Mouse (Mus musculus): Measurements from ENCODE around the gene Bpifb1. TPM values are rescaled to one million over a fixed set of nuclear protein-coding genes. Genes with fewer than 3 reads are reported as not detected.

The Bpifb1 gene
- total and polyA plus RNA-seq, 3 experiments, result 0.14 to 65.7 TPM; not detected in 1

DNA sequence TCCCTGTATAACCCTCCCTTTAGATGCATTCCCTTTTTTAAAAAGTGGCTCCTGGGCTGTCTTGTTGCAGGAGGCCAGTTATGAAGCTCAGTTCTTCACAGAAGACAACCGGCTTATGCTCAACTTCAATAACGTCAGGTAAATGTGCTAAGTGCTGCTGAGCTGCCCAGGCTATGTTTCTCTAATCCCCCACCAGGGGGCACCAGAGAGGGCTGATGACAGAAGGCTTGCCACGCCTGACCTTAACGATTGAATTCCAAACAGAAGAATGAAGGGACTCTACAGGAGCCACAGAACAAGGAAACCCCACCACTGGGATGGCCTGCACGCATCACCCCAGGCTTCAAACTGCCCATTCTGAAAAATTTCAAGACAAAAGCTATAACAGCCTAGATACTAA, 24.6 kb downstream of the Bpifb1 start:
- no peaks in the 10 kb centered on the region for H3K36me3 ChIP-seq (ENCODE audit: control insufficient read depth, insufficient read depth, low read length)
- intact Hi-C loops (cut with DNase I), result loop anchor here (5.0 kb wide), 1 partner anchor 77 kb away; no protein-coding TSS in a partner anchor
- no peak overlapping the region for H3K9ac ChIP-seq (ENCODE audit: low read depth, low read length)
- no peaks in the 10 kb centered on the region for H3K4me1 ChIP-seq (ENCODE audit: control insufficient read depth, insufficient read depth, low read length)
- H3K27me3 ChIP-seq (ENCODE audit: control insufficient read depth, insufficient read depth, low read length), result no peaks in the 10 kb centered on the region
- no peak overlapping the region for H3K27ac ChIP-seq
- H3K79me2 ChIP-seq (replicated peaks; ENCODE audit: control insufficient read depth, insufficient read depth, low read length), result no peaks in the 10 kb centered on the region
- WGBS, result 8% methylated on average over 5 of the region's 5 CpGs
- peak; percentile 49 to 60 for DNase-seq
- TF ChIP-seq POLR2A (IDR thresholded peaks at IDR 0.05; ENCODE audit: insufficient read depth, low read depth, low read length) (no peak), EP300 (IDR thresholded peaks at IDR 0.05; ENCODE audit: insufficient read depth, low read depth, low read length) (no peak), CTCF (IDR thresholded peaks at IDR 0.05) (peak; percentile 84)
- H3K4me3 ChIP-seq, result no peak overlapping the region

DNA sequence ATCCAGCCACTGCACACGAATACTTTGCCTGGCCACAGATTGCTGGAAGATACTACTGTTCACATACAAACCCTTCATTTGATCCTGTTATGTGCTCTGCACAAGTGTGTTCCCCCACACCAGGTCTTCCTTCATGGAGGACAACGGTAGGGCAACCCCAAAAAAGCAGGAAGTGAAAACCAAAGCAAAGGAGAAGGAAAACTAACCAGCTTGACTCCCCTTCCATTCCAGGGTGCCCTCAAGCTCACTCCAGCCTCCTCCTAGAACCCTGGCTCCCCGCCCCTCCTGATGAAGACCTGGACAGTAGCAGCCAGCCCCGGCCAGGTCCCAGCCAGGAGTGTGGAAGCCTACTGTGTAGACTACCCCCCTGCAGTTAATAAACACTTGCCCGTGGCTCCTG, 29.3 kb downstream of the Bpifb1 start:
- WGBS, result 77% methylated on average over 5 of the region's 5 CpGs
- intact Hi-C loops (cut with DNase I), result loop anchor here (5.0 kb wide), 1 partner anchor 72 kb away; no protein-coding TSS in a partner anchor
- Histone ChIP-seq H3K27ac (no peak overlapping the region), H3K4me1 (ENCODE audit: control insufficient read depth, insufficient read depth, low read length) (no peaks in the 10 kb centered on the region), H3K79me2 (replicated peaks; ENCODE audit: control insufficient read depth, insufficient read depth, low read length) (no peaks in the 10 kb centered on the region), H3K9ac (ENCODE audit: low read depth, low read length) (no peak overlapping the region), H3K27me3 (ENCODE audit: control insufficient read depth, insufficient read depth, low read length) (no peaks in the 10 kb centered on the region), H3K36me3 (ENCODE audit: control insufficient read depth, insufficient read depth, low read length) (no peaks in the 10 kb centered on the region), H3K4me3 (no peak overlapping the region)
- TF ChIP-seq EP300 (IDR thresholded peaks at IDR 0.05; ENCODE audit: insufficient read depth, low read depth, low read length) (no peak), CTCF (IDR thresholded peaks at IDR 0.05) (no peak), POLR2A (IDR thresholded peaks at IDR 0.05; ENCODE audit: insufficient read depth, low read depth, low read length) (no peak)
- DNase-seq, result no peak

DNA sequence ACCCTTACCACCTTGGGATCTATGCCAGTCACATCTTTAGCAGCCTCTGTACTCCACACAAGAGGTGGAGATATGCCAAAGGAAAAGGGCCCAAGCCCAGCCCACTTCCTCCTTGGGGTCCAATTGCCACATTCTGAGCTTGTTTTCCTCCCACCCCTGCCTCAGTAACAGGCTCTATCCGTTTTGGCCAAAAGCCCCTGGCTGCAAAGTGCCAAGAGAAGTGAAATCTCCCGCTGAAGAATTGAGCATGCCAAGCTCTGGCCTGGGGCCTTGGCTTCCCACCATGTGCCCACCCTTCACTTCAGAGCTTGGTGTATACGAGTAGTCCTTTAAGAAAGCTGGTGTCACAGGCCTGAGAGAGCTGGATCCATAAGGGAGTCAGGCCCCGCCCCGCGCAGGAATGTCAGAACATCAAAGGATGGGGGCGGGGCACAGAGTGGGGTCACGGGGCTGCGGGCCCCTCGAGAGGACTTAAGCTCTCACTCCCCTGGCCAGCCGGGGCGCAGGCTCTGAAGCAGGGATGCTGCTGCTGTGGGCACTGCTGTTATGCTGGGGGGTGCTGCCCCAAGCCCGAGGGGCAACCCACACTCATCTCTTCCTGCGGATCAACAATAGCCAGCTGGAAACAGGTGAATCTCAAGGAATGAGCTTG, 32.8 kb downstream of the Bpifb1 start, which contains the start of gene Bpifb5:
Gene Bpifb5, plus strand, starts transcription at position 478 of the 652 bp plus-strand sequence.
- TF ChIP-seq EP300 (IDR thresholded peaks at IDR 0.05; ENCODE audit: insufficient read depth, low read depth, low read length), result no peak
- no peak for TF ChIP-seq CTCF (IDR thresholded peaks at IDR 0.05)
- no peak for TF ChIP-seq POLR2A (IDR thresholded peaks at IDR 0.05; ENCODE audit: insufficient read depth, low read depth, low read length)
- H3K4me3 ChIP-seq, result no peak within 1 kb of the TSS
- no peak within 1 kb of the TSS for H3K27ac ChIP-seq
- no peak within 1 kb of the TSS for H3K9ac ChIP-seq (ENCODE audit: low read depth, low read length)
- 18% methylated on average over 14 of the region's 14 CpGs for WGBS
- H3K79me2 ChIP-seq (replicated peaks; ENCODE audit: control insufficient read depth, insufficient read depth, low read length), result no peaks in the 10 kb centered on the region
- no peaks in the 10 kb centered on the region for H3K27me3 ChIP-seq (ENCODE audit: control insufficient read depth, insufficient read depth, low read length)
- intact Hi-C loops (cut with DNase I), result no loop called here
- no peaks in the 10 kb centered on the region for H3K36me3 ChIP-seq (ENCODE audit: control insufficient read depth, insufficient read depth, low read length)
- peak in 1 of 2 experiments; percentile 28 for DNase-seq
- no peaks in the 10 kb centered on the region for H3K4me1 ChIP-seq (ENCODE audit: control insufficient read depth, insufficient read depth, low read length)

DNA sequence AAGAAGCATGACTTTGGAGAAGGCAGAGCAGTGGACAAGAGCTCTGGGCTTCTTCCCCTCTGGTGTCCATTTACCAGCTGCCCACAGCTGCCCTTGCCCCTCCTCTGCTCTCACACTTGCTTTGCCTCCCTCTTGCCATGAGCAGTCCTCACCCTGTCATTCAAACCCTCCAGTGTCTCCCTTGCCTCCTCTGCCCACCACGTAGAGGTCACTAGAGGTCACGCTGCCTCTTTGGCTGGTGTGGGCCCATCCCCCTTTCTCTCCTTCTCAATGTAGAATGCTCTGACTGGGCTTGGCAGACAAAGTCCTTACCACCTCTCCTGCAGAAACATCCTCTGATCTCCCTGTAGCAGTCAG, 33.3 kb downstream of the Bpifb1 start:
- WGBS, result 49% methylated on average over 2 of the region's 2 CpGs
- H3K27ac ChIP-seq, result no peak overlapping the region

DNA sequence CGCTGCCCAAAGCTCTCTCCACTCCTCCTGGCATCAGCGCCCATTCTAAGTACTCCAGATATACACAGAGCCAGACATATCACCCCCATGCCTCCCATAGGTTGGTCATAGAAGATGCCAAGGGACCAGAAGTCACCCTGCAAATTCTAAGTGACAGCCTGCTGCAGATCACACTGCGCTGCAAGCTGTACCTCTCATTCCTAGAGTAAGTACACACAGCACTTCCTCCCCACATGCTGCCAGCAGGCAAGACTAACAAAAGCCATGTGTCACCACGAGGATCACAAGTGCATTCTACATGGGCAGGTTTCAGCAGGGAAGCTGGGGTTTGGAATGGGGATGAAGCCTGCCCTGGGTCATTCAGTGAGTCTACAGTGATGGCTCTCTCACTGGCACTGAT, 36.4 kb downstream of the Bpifb1 start:
- no peak overlapping the region for H3K9ac ChIP-seq (ENCODE audit: low read depth, low read length)
- TF ChIP-seq EP300 (IDR thresholded peaks at IDR 0.05; ENCODE audit: insufficient read depth, low read depth, low read length) (no peak), POLR2A (IDR thresholded peaks at IDR 0.05; ENCODE audit: insufficient read depth, low read depth, low read length) (no peak), CTCF (IDR thresholded peaks at IDR 0.05) (no peak)
- H3K4me3 ChIP-seq, result no peak overlapping the region
- intact Hi-C loops (cut with DNase I), result no loop called here
- 67% methylated on average over 4 of the region's 4 CpGs for WGBS
- no peak for DNase-seq
- no peaks in the 10 kb centered on the region for H3K79me2 ChIP-seq (replicated peaks; ENCODE audit: control insufficient read depth, insufficient read depth, low read length)
- no peaks in the 10 kb centered on the region for H3K27me3 ChIP-seq (ENCODE audit: control insufficient read depth, insufficient read depth, low read length)
- H3K27ac ChIP-seq, result no peak overlapping the region
- no peaks in the 10 kb centered on the region for H3K36me3 ChIP-seq (ENCODE audit: control insufficient read depth, insufficient read depth, low read length)
- H3K4me1 ChIP-seq (ENCODE audit: control insufficient read depth, insufficient read depth, low read length), result no peaks in the 10 kb centered on the region

More for the DNA sequence above, 33.3 kb downstream of the Bpifb1 start:
- no peaks in the 10 kb centered on the region for H3K36me3 ChIP-seq (ENCODE audit: control insufficient read depth, insufficient read depth, low read length)
- intact Hi-C loops (cut with DNase I), result no loop called here
- DNase-seq, result no peak
- no peak for TF ChIP-seq CTCF (IDR thresholded peaks at IDR 0.05)
- no peak for TF ChIP-seq POLR2A (IDR thresholded peaks at IDR 0.05; ENCODE audit: insufficient read depth, low read depth, low read length)
- no peak for TF ChIP-seq EP300 (IDR thresholded peaks at IDR 0.05; ENCODE audit: insufficient read depth, low read depth, low read length)
- H3K4me1 ChIP-seq (ENCODE audit: control insufficient read depth, insufficient read depth, low read length), result no peaks in the 10 kb centered on the region
- no peak overlapping the region for H3K4me3 ChIP-seq
- no peaks in the 10 kb centered on the region for H3K27me3 ChIP-seq (ENCODE audit: control insufficient read depth, insufficient read depth, low read length)
- H3K79me2 ChIP-seq (replicated peaks; ENCODE audit: control insufficient read depth, insufficient read depth, low read length), result no peaks in the 10 kb centered on the region
- H3K9ac ChIP-seq (ENCODE audit: low read depth, low read length), result no peak overlapping the region

DNA sequence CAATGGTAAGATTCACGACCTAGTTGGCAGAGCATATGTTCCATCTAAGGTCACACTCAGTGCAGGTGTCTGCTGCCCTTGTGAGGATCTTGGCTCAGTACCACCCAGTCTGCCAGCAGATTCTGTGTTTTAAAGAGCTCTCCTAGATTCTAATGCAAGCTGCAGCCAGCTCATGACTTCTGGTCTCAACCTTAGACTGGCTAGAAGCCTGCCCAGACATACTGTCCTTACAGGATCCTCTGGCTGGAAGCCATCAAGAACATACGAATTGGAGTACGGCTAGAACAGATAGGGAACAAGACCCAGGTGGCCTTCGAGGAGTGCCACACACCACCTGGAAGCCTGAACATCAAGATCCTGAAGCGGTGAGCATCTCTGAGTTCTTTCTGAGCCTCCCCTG, 37.2 kb downstream of the Bpifb1 start:
- Histone ChIP-seq H3K4me3 (no peak overlapping the region), H3K27me3 (ENCODE audit: control insufficient read depth, insufficient read depth, low read length) (no peaks in the 10 kb centered on the region), H3K4me1 (ENCODE audit: control insufficient read depth, insufficient read depth, low read length) (no peaks in the 10 kb centered on the region), H3K9ac (ENCODE audit: low read depth, low read length) (no peak overlapping the region), H3K79me2 (replicated peaks; ENCODE audit: control insufficient read depth, insufficient read depth, low read length) (no peaks in the 10 kb centered on the region), H3K36me3 (ENCODE audit: control insufficient read depth, insufficient read depth, low read length) (no peaks in the 10 kb centered on the region), H3K27ac (no peak overlapping the region)
- intact Hi-C loops (cut with DNase I), result no loop called here
- TF ChIP-seq CTCF (IDR thresholded peaks at IDR 0.05) (no peak), POLR2A (IDR thresholded peaks at IDR 0.05; ENCODE audit: insufficient read depth, low read depth, low read length) (no peak), EP300 (IDR thresholded peaks at IDR 0.05; ENCODE audit: insufficient read depth, low read depth, low read length) (no peak)
- no peak for DNase-seq
- 60% methylated on average over 5 of the region's 5 CpGs for WGBS
